Mouse (Mus musculus) cerebellum, adult 2 months (tissue): ENCODE measurements around the gene Dpt. TPM values are rescaled to one million over a fixed set of nuclear protein-coding genes. Genes with fewer than 3 reads are reported as not detected.
"Not testable (repeated sequence)": the region's sequence is repeated elsewhere in the genome, so short reads cannot be mapped to it uniquely, and the experiment has no call there.

Source experiments
- DNase-seq, 2 experiments: peaks; one replicate each; pipeline ENCODE4 v3.0.0; 2021
- H3K27ac ChIP-seq: fragments of 200-500 bp; 2 replicates; pipeline ENCODE4 v1.5.1; 2012; ENCODE audit warnings: low read length, control low read depth, inconsistent platforms; ENCODE audit not compliant: insufficient read depth
- H3K27me3 ChIP-seq: fragments of 200-500 bp; 2 replicates; pipeline ENCODE4 v1.6.1; 2012; ENCODE audit warnings: inconsistent platforms, mild to moderate bottlenecking, low read length, moderate library complexity; ENCODE audit not compliant: control insufficient read depth, insufficient read depth
- H3K4me1 ChIP-seq: fragments of 200-500 bp; 2 replicates; pipeline ENCODE4 v1.6.1; 2011; ENCODE audit warnings: low read length; ENCODE audit not compliant: control insufficient read depth, insufficient read depth
- H3K4me3 ChIP-seq: fragments of 200-500 bp; replicated peaks from 2 replicates; pipeline ENCODE3; 2011; ENCODE audit warnings: mild to moderate bottlenecking, low read depth, low read length, control low read depth; ENCODE audit not compliant: insufficient read depth
- CTCF ChIP-seq: fragments of 200-500 bp; IDR thresholded peaks from 2 replicates; pipeline ENCODE4 v1.5.1; 2011; ENCODE audit warnings: low read depth, mild to moderate bottlenecking, control low read depth, low read length, moderate library complexity, borderline replicate concordance; ENCODE audit not compliant: insufficient read depth
- POLR2A ChIP-seq: fragments of 200-500 bp; IDR thresholded peaks from 2 replicates; pipeline ENCODE4 v1.6.1; 2011; ENCODE audit warnings: low read length, control low read depth, borderline replicate concordance; ENCODE audit not compliant: insufficient read depth
- WGBS: fragments of 180-500 bp; shearing (Covaris S2); methylation state at CpG from one replicate; pipeline ENCODE4 v1.1.7; 2018; 5-methylcytosine and 5-hydroxymethylcytosine counted together
- polyA plus RNA-seq: library from polyadenylated mRNA; depleted of rRNA; stranded (reverse); fragments of >200 nt; gene quantifications from 2 replicates; pipeline ENCODE4 v1.2.3, GENCODE M21; 2012

Gene Dpt
- polyA plus RNA-seq, 1 experiment: 0.10 TPM

DNA sequence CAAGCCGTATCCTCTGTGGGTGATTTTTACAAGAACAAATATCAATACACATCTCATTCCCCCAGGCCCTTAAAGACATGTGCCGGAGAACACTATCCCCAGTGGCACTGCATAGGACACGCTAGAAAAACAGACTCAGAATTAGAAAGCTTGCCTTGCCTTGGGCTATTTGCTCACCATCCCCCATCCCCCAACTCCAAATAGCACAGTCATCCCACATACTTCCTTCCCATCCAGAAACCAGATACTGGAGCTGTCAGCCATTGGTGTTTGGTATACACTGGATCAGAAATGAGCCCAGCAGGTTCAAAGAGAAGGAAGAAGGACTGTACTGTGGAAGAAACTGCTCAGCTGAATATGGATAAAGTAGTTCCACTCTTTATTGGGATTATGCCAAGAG is 25.4 kb downstream of the Dpt start:
- no peak overlapping the region for H3K27ac ChIP-seq
- H3K27me3 ChIP-seq: no peaks in the 10 kb centered on the region
- H3K4me3 ChIP-seq: no peak overlapping the region
- no peaks in the 10 kb centered on the region for H3K4me1 ChIP-seq
- no peak for DNase-seq
- TF ChIP-seq CTCF (no peak), POLR2A (no peak)
- WGBS: 92% methylated on average over 3 of the region's 3 CpGs

DNA sequence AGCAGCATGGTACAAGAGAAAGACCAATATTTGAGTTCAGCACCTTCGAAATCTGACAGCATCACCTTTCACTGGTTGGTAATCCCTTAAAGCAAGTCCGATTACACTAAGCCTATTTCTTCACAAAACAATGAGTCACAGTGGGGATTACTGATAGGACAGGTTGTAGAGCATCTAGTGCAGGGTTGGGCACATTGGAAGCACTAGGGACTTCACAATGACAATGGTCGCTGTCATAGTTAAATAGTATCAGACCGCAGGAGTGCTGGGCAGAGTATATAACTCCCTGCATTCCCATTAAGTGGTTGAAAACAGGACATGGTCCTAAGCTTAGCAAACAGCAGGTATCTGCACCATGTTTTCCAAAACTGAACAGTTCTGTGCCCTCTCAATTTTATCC is 25.8 kb downstream of the Dpt start:
- TF ChIP-seq CTCF (no peak), POLR2A (no peak)
- WGBS: 73% methylated on average over 4 of the region's 4 CpGs
- H3K4me3 ChIP-seq: no peak overlapping the region
- H3K27me3 ChIP-seq: no peaks in the 10 kb centered on the region
- no peak overlapping the region for H3K27ac ChIP-seq
- no peaks in the 10 kb centered on the region for H3K4me1 ChIP-seq
- no peak for DNase-seq

DNA sequence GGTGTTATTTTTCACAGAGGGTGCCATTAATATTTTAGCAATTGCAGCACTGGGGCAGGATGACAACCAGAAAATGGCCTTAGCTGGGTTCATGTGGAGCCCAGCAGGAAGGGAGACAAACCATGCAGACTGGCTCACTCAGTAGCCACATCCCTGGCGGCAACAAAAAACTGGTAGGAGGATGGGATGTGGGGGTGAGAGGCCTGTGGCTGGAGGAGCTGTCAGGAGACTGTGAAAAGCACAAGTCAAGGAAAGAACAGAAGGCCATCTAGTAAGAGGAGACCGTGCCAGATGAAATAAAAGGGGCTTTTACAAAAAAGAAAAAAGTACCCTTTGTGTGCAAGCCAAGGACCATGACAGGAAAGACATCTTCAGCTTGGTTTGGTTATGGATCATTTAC is 28.5 kb downstream of the Dpt start:
- Histone ChIP-seq H3K4me3 (no peak overlapping the region), H3K27me3 (no peaks in the 10 kb centered on the region), H3K27ac (no peak overlapping the region), H3K4me1 (no peaks in the 10 kb centered on the region)
- 32% methylated on average over 2 of the region's 2 CpGs for WGBS
- DNase-seq: no peak
- TF ChIP-seq POLR2A (no peak), CTCF (no peak)

GRCm38 (mm10) chr1:164829881-164830280 is 33.4 kb downstream of the Dpt start:
- 40% methylated on average over 1 of the region's 1 CpGs for WGBS

DNA sequence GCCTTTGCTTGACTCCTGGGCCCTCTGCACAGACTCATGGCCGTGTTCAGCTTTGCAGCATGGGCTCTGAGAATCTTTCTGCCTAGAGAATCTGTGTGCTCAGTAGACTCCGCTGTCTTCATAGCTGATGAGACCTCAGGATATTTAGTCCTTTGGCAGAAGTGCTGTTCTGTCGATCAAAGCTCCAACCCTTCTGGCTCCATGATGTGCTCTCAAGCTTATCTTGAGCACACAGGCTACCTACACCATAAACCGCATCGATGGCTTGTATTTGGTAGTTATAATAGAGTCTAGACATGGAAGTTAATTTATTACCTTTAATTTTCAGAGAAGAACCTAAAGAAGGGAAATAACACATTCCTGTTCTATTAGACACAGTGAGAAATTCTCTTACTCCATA is 36.0 kb downstream of the Dpt start:
- no peak for TF ChIP-seq CTCF
- no peak for TF ChIP-seq POLR2A
- no peaks in the 10 kb centered on the region for H3K4me1 ChIP-seq
- H3K27me3 ChIP-seq: no peaks in the 10 kb centered on the region
- WGBS: 86% methylated on average over 5 of the region's 5 CpGs
- DNase-seq: no peak
- H3K27ac ChIP-seq: no peak overlapping the region
- H3K4me3 ChIP-seq: no peak overlapping the region

More at GRCm38 (mm10) chr1:164829881-164830280, 33.4 kb downstream of the Dpt start:
- DNase-seq: no peak
- Histone ChIP-seq H3K4me1 (no peaks in the 10 kb centered on the region), H3K27ac (no peak overlapping the region), H3K27me3 (no peaks in the 10 kb centered on the region), H3K4me3 (no peak overlapping the region)
- TF ChIP-seq CTCF (no peak), POLR2A (no peak)

- WGBS: 85% methylated on average over 7 of the region's 7 CpGs
- H3K4me3 ChIP-seq: no peak overlapping the region
- H3K27me3 ChIP-seq: no peaks in the 10 kb centered on the region
- no peak for TF ChIP-seq CTCF
- no peak for TF ChIP-seq POLR2A
- no peaks in the 10 kb centered on the region for H3K4me1 ChIP-seq
- DNase-seq: no peak
- no peak overlapping the region for H3K27ac ChIP-seq
These were observed 52.3 kb downstream of the Dpt start for GRCm38 (mm10) chr1:164848616-164849265.

GRCm38 (mm10) chr1:164855700-164856099 is 59.3 kb downstream of the Dpt start:
- H3K27me3 ChIP-seq, H3K4me3 ChIP-seq, H3K27ac ChIP-seq, H3K4me1 ChIP-seq: not testable (repeated sequence)
- 6% methylated on average over 2 of the region's 2 CpGs for WGBS
- peak; percentile 71 to 83 for DNase-seq

- TF ChIP-seq POLR2A: no peak
- TF ChIP-seq CTCF: no peak
- WGBS: 71% methylated on average over 11 of the region's 11 CpGs
- no peak for DNase-seq
- peaks cover 15% of the 10 kb centered on the region for H3K4me1 ChIP-seq
- no peaks in the 10 kb centered on the region for H3K27me3 ChIP-seq
- no peak overlapping the region for H3K4me3 ChIP-seq
- no peak overlapping the region for H3K27ac ChIP-seq
These were observed 63.5 kb downstream of the Dpt start for GRCm38 (mm10) chr1:164859952-164860351.
